8 mouse cellular contexts compared by ENCODE assay signal in the genomic region with DNA sequence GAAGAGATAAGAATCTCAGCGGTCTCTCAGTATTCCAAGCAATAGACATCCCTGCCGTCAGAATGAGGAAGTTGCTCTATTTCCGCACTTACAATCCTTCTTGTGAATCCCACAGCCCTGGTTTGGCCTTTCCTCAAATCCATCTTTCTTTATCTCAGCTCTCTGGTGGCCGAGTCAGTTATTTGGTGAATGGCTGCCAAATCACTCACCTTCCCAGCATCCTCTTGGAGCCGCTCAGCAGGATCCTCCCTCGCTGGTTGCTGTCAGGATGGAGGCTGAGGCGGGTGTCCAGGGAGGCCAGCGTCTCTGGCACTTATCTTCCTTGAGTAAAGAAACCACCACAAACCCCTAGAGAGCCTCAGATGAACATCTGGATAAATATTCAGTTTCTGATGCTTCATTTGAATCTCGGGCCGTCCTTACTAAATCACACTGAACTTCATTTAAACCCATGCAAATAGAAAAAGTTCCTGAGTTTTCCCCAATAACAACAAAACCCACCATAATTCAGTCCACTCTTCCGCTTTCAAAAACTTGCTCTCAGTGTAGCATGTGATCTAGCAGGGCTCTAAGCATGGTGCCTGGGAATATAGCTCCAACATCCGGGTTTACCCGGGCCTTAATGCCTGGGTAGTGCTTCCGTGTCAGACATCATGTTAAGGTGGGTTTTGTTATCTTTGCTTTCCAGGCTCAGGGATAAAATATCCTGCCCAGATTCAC.
A peak's percentile ranks its signal among the peaks of the same experiment; 100 is the strongest.
DNase-seq lines count a peak whose midpoint lies in the region; ATAC-seq lines count a peak whose summit lies in the region.

No protein-coding gene starts in this region.

- no peak overlapping the region for H3K9ac ChIP-seq in hindbrain, embryonic 12.5 days
- no peak overlapping the region for H3K9ac ChIP-seq in hindbrain, embryonic 11.5 days (ENCODE audit: low read depth, low read length)
- no peak overlapping the region for H3K9ac ChIP-seq in embryonic facial prominence, embryonic 11.5 days (replicated peaks; ENCODE audit: low read length)
- H3K9ac ChIP-seq in heart, embryonic 16.5 days (ENCODE audit: low read length) = no peak overlapping the region
- no peak overlapping the region for H3K9ac ChIP-seq in limb, embryonic 15.5 days
- H3K9ac ChIP-seq in forebrain, embryonic 14.5 days (ENCODE audit: low read length) = no peak overlapping the region

- H3K27ac ChIP-seq in hindbrain, embryonic 12.5 days = peak overlapping the region; percentile 35; the same call in 1 of the 2 replicates
- no peak overlapping the region for H3K27ac ChIP-seq in hindbrain, embryonic 11.5 days (ENCODE audit: low read depth, low read length)
- H3K27ac ChIP-seq in embryonic facial prominence, embryonic 11.5 days (replicated peaks; ENCODE audit: low read depth, low read length) = 0 out of 2 replicates have a peak overlapping the region, but pooled peaks have one; percentile 0
- no peak overlapping the region; the same call in 1 of the 2 replicates for H3K27ac ChIP-seq in heart, embryonic 16.5 days (ENCODE audit: low read length)
- peak overlapping the region; percentile 57; the same call in 1 of the 2 replicates for H3K27ac ChIP-seq in limb, embryonic 15.5 days
- H3K27ac ChIP-seq in forebrain, embryonic 14.5 days (ENCODE audit: low read depth, low read length) = no peak overlapping the region

- no peak overlapping the region for H3K4me2 ChIP-seq in hindbrain, embryonic 12.5 days (replicated peaks)
- H3K4me2 ChIP-seq in hindbrain, embryonic 11.5 days (replicated peaks; ENCODE audit: low read depth, low read length) = no peak overlapping the region
- no peak overlapping the region for H3K4me2 ChIP-seq in embryonic facial prominence, embryonic 11.5 days (ENCODE audit: low read depth, low read length)
- H3K4me2 ChIP-seq in heart, embryonic 16.5 days (ENCODE audit: low read depth, low read length) = 0 out of 2 replicates have a peak overlapping the region, but pooled peaks have one; percentile 0
- H3K4me2 ChIP-seq in limb, embryonic 15.5 days = no peak overlapping the region
- H3K4me2 ChIP-seq in forebrain, embryonic 14.5 days (ENCODE audit: low read length) = no peak overlapping the region

- WGBS in hindbrain, embryonic 12.5 days = 64% methylated on average over 14 of the region's 14 CpGs
- 60% methylated on average over 14 of the region's 14 CpGs for WGBS in hindbrain, embryonic 11.5 days
- 66% methylated on average over 14 of the region's 14 CpGs for WGBS in embryonic facial prominence, embryonic 11.5 days
- WGBS in heart, embryonic 16.5 days = 47% methylated on average over 14 of the region's 14 CpGs
- 53% methylated on average over 14 of the region's 14 CpGs for WGBS in limb, embryonic 15.5 days
- WGBS in forebrain, embryonic 14.5 days = 72% methylated on average over 14 of the region's 14 CpGs

- no peaks in the 10 kb centered on the region for H3K9me3 ChIP-seq in hindbrain, embryonic 12.5 days (replicated peaks)
- no peaks in the 10 kb centered on the region for H3K9me3 ChIP-seq in hindbrain, embryonic 11.5 days (ENCODE audit: control insufficient read depth, low read length)
- no peaks in the 10 kb centered on the region for H3K9me3 ChIP-seq in embryonic facial prominence, embryonic 11.5 days (replicated peaks; ENCODE audit: control insufficient read depth, low read length)
- H3K9me3 ChIP-seq in heart, embryonic 16.5 days (replicated peaks; ENCODE audit: control insufficient read depth, low read length) = no peaks in the 10 kb centered on the region
- no peaks in the 10 kb centered on the region for H3K9me3 ChIP-seq in limb, embryonic 15.5 days
- no peaks in the 10 kb centered on the region for H3K9me3 ChIP-seq in forebrain, embryonic 14.5 days (replicated peaks; ENCODE audit: control insufficient read depth, low read length)

- H3K27me3 ChIP-seq in hindbrain, embryonic 12.5 days = no peaks in the 10 kb centered on the region
- no peaks in the 10 kb centered on the region for H3K27me3 ChIP-seq in hindbrain, embryonic 11.5 days (ENCODE audit: control insufficient read depth, insufficient read depth, low read length)
- no peaks in the 10 kb centered on the region for H3K27me3 ChIP-seq in embryonic facial prominence, embryonic 11.5 days (ENCODE audit: control insufficient read depth, insufficient read depth, low read length)
- no peaks in the 10 kb centered on the region for H3K27me3 ChIP-seq in heart, embryonic 16.5 days (ENCODE audit: control insufficient read depth, insufficient read depth, low read length)
- no peaks in the 10 kb centered on the region for H3K27me3 ChIP-seq in limb, embryonic 15.5 days
- H3K27me3 ChIP-seq in forebrain, embryonic 14.5 days (replicated peaks; ENCODE audit: control insufficient read depth, insufficient read depth, low read length) = no peaks in the 10 kb centered on the region

- no peak overlapping the region for H3K4me3 ChIP-seq in hindbrain, embryonic 12.5 days
- H3K4me3 ChIP-seq in hindbrain, embryonic 11.5 days (ENCODE audit: low read depth, low read length) = no peak overlapping the region
- no peak overlapping the region for H3K4me3 ChIP-seq in embryonic facial prominence, embryonic 11.5 days (ENCODE audit: low read depth, low read length)
- no peak overlapping the region for H3K4me3 ChIP-seq in heart, embryonic 16.5 days (ENCODE audit: low read length)
- no peak overlapping the region for H3K4me3 ChIP-seq in limb, embryonic 15.5 days
- H3K4me3 ChIP-seq in forebrain, embryonic 14.5 days (ENCODE audit: low read depth, low read length) = no peak overlapping the region

- DNase-seq in hindbrain, embryonic 11.5 days (ENCODE audit: low spot score) = no peak
- no peak for DNase-seq in embryonic facial prominence, embryonic 11.5 days (ENCODE audit: low spot score)
- DNase-seq in forebrain, embryonic 14.5 days (ENCODE audit: low spot score) = no peak

- no peaks in the 10 kb centered on the region for H3K36me3 ChIP-seq in hindbrain, embryonic 12.5 days
- H3K36me3 ChIP-seq in hindbrain, embryonic 11.5 days (ENCODE audit: control insufficient read depth, insufficient read depth, low read length) = no peaks in the 10 kb centered on the region
- H3K36me3 ChIP-seq in embryonic facial prominence, embryonic 11.5 days (replicated peaks; ENCODE audit: control insufficient read depth, insufficient read depth, low read depth, low read length) = no peaks in the 10 kb centered on the region
- no peaks in the 10 kb centered on the region for H3K36me3 ChIP-seq in heart, embryonic 16.5 days (ENCODE audit: control insufficient read depth, insufficient read depth)
- no peaks in the 10 kb centered on the region for H3K36me3 ChIP-seq in limb, embryonic 15.5 days
- H3K36me3 ChIP-seq in forebrain, embryonic 14.5 days (ENCODE audit: control insufficient read depth, insufficient read depth, low read length) = no peaks in the 10 kb centered on the region

- peaks cover 9% of the 10 kb centered on the region; the same call in 1 of the 2 replicates for H3K4me1 ChIP-seq in hindbrain, embryonic 12.5 days
- no peaks in the 10 kb centered on the region for H3K4me1 ChIP-seq in hindbrain, embryonic 11.5 days (replicated peaks; ENCODE audit: control insufficient read depth, insufficient read depth, low read length)
- no peaks in the 10 kb centered on the region for H3K4me1 ChIP-seq in embryonic facial prominence, embryonic 11.5 days (ENCODE audit: control insufficient read depth, insufficient read depth, low read length)
- peaks cover 18% of the 10 kb centered on the region for H3K4me1 ChIP-seq in heart, embryonic 16.5 days (ENCODE audit: control insufficient read depth, insufficient read depth, low read length)
- peaks cover 20% of the 10 kb centered on the region for H3K4me1 ChIP-seq in limb, embryonic 15.5 days
- no peaks in the 10 kb centered on the region for H3K4me1 ChIP-seq in forebrain, embryonic 14.5 days (ENCODE audit: control insufficient read depth, insufficient read depth, low read length)

- no peak for ATAC-seq in hindbrain, embryonic 12.5 days (ENCODE audit: low FRiP score)
- no peak for ATAC-seq in hindbrain, embryonic 11.5 days (ENCODE audit: low FRiP score)
- no peak for ATAC-seq in embryonic facial prominence, embryonic 11.5 days (replicated peaks; ENCODE audit: insufficient number of reproducible peaks, low FRiP score, low TSS enrichment, low read depth)
- peak; percentile 47; the same call in 1 of the 2 replicates for ATAC-seq in heart, embryonic 16.5 days (replicated peaks; ENCODE audit: extremely low read depth, insufficient read depth, low FRiP score)
- no peak for ATAC-seq in limb, embryonic 15.5 days (ENCODE audit: insufficient number of reproducible peaks, low FRiP score, low TSS enrichment, low read depth)
- no peak for ATAC-seq in erythroid progenitor cell, adult 5-6 weeks (replicated peaks; ENCODE audit: low FRiP score, poor library complexity, severe bottlenecking)
- no peak for ATAC-seq in activated CD4-positive, CD25-positive, alpha-beta regulatory T cell, adult 4 months
- ATAC-seq in forebrain, embryonic 14.5 days = no peak

Comparison
In these comparisons a context has a peak if more than half of its experiments do, and no peak if none do; other contexts are left out.
1. H3K27ac ChIP-seq: peak in hindbrain, embryonic 12.5 days (single experiment), embryonic facial prominence, embryonic 11.5 days (single experiment) and limb, embryonic 15.5 days (single experiment); none in hindbrain, embryonic 11.5 days (single experiment), heart, embryonic 16.5 days (single experiment) and forebrain, embryonic 14.5 days (single experiment).